Mouse (Mus musculus) c-Kit-positive CD71-positive TER-119-negative erythroid progenitor cells, embryonic 14.5 days (primary cell): ENCODE data around the gene Rbm15.
A peak's percentile ranks its signal among the peaks of the same experiment; 100 is the strongest.
"Not testable (repeated sequence)": the region's sequence is repeated elsewhere in the genome, so short reads cannot be mapped to it uniquely, and the experiment has no call there.

Experiments
- DNase-seq: peaks from one replicate; pipeline ENCODE4 v3.0.0-alpha.2; 2013; ENCODE audit warnings: low read depth

Gene Rbm15

GRCm38 (mm10) chr3:107330503-107331424 lies 2.7 kb downstream of the Rbm15 start:
- DNase-seq, result no peak

DNA sequence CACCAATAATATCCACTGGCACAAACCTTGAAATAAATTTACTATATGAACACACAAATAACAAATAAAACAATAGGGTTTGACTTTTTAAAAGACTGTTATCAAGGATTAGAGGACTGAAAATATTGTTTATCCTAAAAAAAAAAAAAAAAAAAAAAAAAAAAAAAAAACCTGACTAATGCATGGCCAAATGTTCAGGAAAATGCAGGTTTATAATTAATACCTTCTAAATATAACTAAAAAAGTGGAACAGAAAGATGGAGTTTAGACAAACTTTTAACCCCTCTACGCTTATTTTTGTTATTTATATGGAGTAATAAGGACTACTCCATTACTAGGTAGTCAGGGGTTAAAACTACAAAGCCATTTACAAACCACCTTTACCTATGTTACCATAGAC lies 7.0 kb downstream of the Rbm15 start:
- no peak for DNase-seq

GRCm38 (mm10) chr3:107321776-107322175 lies 11.7 kb downstream of the Rbm15 start:
- no peak for DNase-seq

GRCm38 (mm10) chr3:107321141-107321540 lies 12.3 kb downstream of the Rbm15 start:
- no peak for DNase-seq

- no peak for DNase-seq
Observed at GRCm38 (mm10) chr3:107317338-107317737, 16.1 kb downstream of the Rbm15 start.

- DNase-seq, result not testable (repeated sequence)
Observed at GRCm38 (mm10) chr3:107296917-107297316, 36.6 kb downstream of the Rbm15 start.

- no peak for DNase-seq
Observed at GRCm38 (mm10) chr3:107295672-107296360, 37.7 kb downstream of the Rbm15 start.

- no peak for DNase-seq
Observed at GRCm38 (mm10) chr3:107290764-107291381, 42.6 kb downstream of the Rbm15 start, which contains the start of gene Slc16a4. Gene Slc16a4 (plus strand): TSS chr3:107291230.

DNA sequence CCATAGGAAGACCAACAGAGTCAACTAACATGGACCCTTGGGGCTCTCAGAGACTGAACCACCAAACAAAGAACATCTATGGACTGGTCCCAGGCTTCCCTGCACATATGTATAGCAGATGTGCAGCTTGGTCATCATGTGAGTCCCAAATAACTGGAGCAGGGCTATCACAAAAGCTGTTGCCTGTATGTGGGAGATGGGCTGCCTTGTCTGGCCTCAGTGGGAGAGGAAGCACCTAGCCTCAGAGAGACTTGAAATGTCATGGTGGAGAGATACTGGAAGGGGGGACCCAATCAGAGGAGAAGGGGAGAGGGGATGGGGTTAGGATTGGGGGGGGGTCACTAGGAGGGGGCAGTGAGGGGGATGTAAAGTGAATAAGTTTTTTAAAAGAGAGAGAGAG lies 46.1 kb downstream of the Rbm15 start:
- no peak for DNase-seq

- no peak for DNase-seq
Observed at GRCm38 (mm10) chr3:107286123-107286522, 47.4 kb downstream of the Rbm15 start.

- DNase-seq, result peak; percentile 81
Observed at GRCm38 (mm10) chr3:107278479-107279269, 54.8 kb downstream of the Rbm15 start, which contains the start of gene Lamtor5. Gene Lamtor5 (plus strand): TSS chr3:107278858.

DNA sequence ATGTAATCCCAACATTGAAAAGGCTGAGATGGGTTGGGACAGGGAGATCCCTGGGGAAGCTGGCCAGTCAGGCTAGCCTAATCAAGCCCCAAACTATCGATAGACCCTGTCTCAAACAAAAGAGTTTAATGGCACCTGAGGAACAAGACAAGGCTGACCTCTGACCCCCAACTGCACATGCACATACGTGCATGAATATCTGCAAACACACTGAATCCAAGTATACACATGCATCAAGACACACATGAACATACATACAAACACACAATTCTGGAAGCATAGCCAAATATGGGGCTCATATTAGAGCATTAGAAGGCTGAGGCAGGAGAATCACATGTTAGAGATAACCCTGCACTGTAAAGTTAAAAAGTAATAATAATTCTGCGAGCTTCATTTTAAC lies 56.8 kb downstream of the Rbm15 start:
- no peak for DNase-seq

GRCm38 (mm10) chr3:107275996-107276395 lies 57.5 kb downstream of the Rbm15 start:
- no peak for DNase-seq
